Mouse (Mus musculus) ES-E14 (cell line): ENCODE measurements around the gene Klk5. TPM values are rescaled to one million over a fixed set of nuclear protein-coding genes. Genes with fewer than 3 reads are reported as not detected.

Experiments used
- DNase-seq: peaks from one replicate; pipeline ENCODE4 v3.0.0-alpha.2; 2013; ENCODE audit warnings: low read depth, low spot score
- H3K27ac ChIP-seq: 2 replicates; pipeline ENCODE4 v1.5.1; 2012; ENCODE audit warnings: low read depth, mild to moderate bottlenecking, low read length, moderate library complexity, mixed read lengths; ENCODE audit not compliant: poor library complexity, insufficient read depth, severe bottlenecking
- H3K36me3 ChIP-seq: 2 replicates; pipeline ENCODE4 v1.6.1; 2012; ENCODE audit warnings: mild to moderate bottlenecking, low read length, moderate library complexity, mixed read lengths; ENCODE audit not compliant: control insufficient read depth, poor library complexity, insufficient read depth, severe bottlenecking
- H3K4me1 ChIP-seq, 2 experiments: fragments of 150-350 bp in 1 of 2; sonication (generic) in 1 of 2; 2 replicates each; pipeline ENCODE4 v1.6.1; 2012; ENCODE audit warnings: low read length in 2 of 2, mild to moderate bottlenecking in 1 of 2, mixed read lengths in 1 of 2; ENCODE audit not compliant: control insufficient read depth in 2 of 2, insufficient read depth in 2 of 2, poor library complexity in 1 of 2
- H3K4me3 ChIP-seq, 2 experiments: fragments of 150-350 bp in 1 of 2; sonication (generic) in 1 of 2; 2 replicates each; pipeline ENCODE4 v1.5.1; 2012; ENCODE audit warnings: low read length in 2 of 2, low read depth in 1 of 2, mild to moderate bottlenecking in 1 of 2, mixed read lengths in 1 of 2; ENCODE audit not compliant: insufficient read depth in 1 of 2, poor library complexity in 1 of 2, severe bottlenecking in 1 of 2
- H3K9ac ChIP-seq: 2 replicates; pipeline ENCODE4 v1.6.1; 2012; ENCODE audit warnings: low read depth, mild to moderate bottlenecking, low read length, mixed read lengths; ENCODE audit not compliant: poor library complexity, insufficient read depth, severe bottlenecking
- H3K9me3 ChIP-seq: fragments of 150-350 bp; sonication (generic); 2 replicates; pipeline ENCODE4 v1.6.1; 2012; ENCODE audit warnings: low read depth, mild to moderate bottlenecking, low read length; ENCODE audit not compliant: control insufficient read depth, insufficient read depth
- CHD2 ChIP-seq: IDR thresholded peaks from 2 replicates; pipeline ENCODE4 v1.6.1; 2014; ENCODE audit warnings: mild to moderate bottlenecking, low read depth, low read length, inconsistent platforms
- HCFC1 ChIP-seq: IDR thresholded peaks from 2 replicates; pipeline ENCODE4 v1.6.1; 2012; ENCODE audit warnings: low read length, inconsistent platforms, borderline replicate concordance; ENCODE audit not compliant: insufficient read depth
- MAFK ChIP-seq: IDR thresholded peaks from 2 replicates; pipeline ENCODE4 v1.6.1; 2014; ENCODE audit warnings: mild to moderate bottlenecking, low read depth, low read length, inconsistent platforms; ENCODE audit not compliant: insufficient read depth
- ZC3H11A ChIP-seq: IDR thresholded peaks from 2 replicates; pipeline ENCODE4 v1.6.1; 2012; ENCODE audit warnings: low read depth, mild to moderate bottlenecking, inconsistent platforms, low read length, borderline replicate concordance
- ZNF384 ChIP-seq: IDR thresholded peaks from 2 replicates; pipeline ENCODE4 v1.6.1; 2012; ENCODE audit warnings: low read depth, low read length, inconsistent platforms
- in situ Hi-C, 2 experiments: fragments of 600-800 bp; cut with MboI; formaldehyde crosslinking; loops; one replicate each; pipeline ENCODE4 v1.15.1; 2025; ENCODE audit warnings: low sequenced_read_pairs in 2 of 2, inconsistent platforms in 1 of 2; ENCODE audit not compliant: unreplicated experiment in 2 of 2
- total RNA-seq: library from RNA; depleted of rRNA; stranded (reverse); fragments of 300-350 nt; gene quantifications from 2 replicates; pipeline ENCODE4 v1.2.3, GENCODE M21; 2012; rRNA removed

The Klk5 gene
- total RNA-seq, 1 experiment: not detected

- H3K9ac ChIP-seq: no peak overlapping the region
- no peak overlapping the region for H3K4me3 ChIP-seq
- TF ChIP-seq CHD2: no peak
- in situ Hi-C loops: loop anchor here (25.0 kb wide), 1 partner anchor 196 kb away; the partner anchor contains the start of gene Klk14 (in 2 of the 2)
- no peak overlapping the region for H3K27ac ChIP-seq
- H3K36me3 ChIP-seq: no peaks in the 10 kb centered on the region
- H3K9me3 ChIP-seq: no peaks in the 10 kb centered on the region
- DNase-seq: no peak
- peaks cover 0 to 8% of the 10 kb centered on the region in 2 experiments; a peak in 2 of 4 replicates for H3K4me1 ChIP-seq
These were observed 41.0 kb downstream of the Klk5 start for GRCm38 (mm10) chr7:43882811-43883210.

DNA sequence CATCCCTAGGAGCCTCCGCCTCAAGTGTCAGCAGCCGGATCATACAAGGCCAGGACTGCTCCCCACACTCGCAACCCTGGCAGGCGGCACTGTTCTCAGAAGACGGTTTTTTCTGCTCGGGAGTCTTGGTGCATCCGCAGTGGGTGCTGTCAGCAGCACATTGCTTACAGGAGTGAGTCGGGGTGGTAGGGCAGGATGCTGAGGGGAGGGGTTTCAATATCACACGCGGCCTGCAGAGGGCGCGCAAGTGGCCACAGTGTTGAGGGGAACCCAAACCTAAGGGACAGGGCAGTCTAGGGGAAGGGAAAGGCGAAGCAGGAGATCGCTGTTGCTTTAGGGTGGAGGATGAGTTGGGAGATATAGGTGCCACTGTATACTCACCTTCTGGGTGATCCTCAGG lies 41.8 kb downstream of the Klk5 start:
- no peak for TF ChIP-seq CHD2
- TF ChIP-seq HCFC1: no peak
- TF ChIP-seq ZC3H11A: no peak
- TF ChIP-seq MAFK: no peak
- TF ChIP-seq ZNF384: no peak
- no peaks in the 10 kb centered on the region for H3K36me3 ChIP-seq
- DNase-seq: peak; percentile 57
- no peak overlapping the region for H3K4me3 ChIP-seq
- in situ Hi-C loops: loop anchor here (25.0 kb wide), 1 partner anchor 196 kb away; the partner anchor contains the start of gene Klk14 (in 2 of the 2)
- H3K4me1 ChIP-seq: peaks cover 0 to 8% of the 10 kb centered on the region in 2 experiments; a peak in 2 of 4 replicates
- no peaks in the 10 kb centered on the region for H3K9me3 ChIP-seq
- no peak overlapping the region for H3K9ac ChIP-seq
- H3K27ac ChIP-seq: no peak overlapping the region

DNA sequence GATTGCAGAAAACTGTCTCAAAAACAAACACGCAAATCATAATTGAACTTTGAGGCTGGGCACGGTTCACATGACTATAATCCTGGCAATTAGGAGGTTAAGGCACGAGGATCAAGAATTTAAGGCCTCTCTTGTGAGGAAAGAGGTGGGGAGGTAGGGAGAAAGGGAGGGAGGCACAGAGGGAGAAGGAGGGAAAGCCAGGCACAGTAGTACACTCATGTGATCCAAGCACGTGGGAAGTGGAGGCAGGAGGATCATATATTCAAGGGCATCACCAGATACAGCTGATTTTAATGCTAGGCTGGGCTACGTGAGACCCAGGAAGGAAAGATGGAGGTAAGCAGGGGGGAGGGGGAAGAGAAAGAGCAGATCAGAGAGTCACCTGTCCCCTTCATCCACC lies 49.6 kb downstream of the Klk5 start:
- in situ Hi-C loops: loop anchor here (25.0 kb wide), 1 partner anchor 204 kb away; the partner anchor contains the start of gene Klk14 (in 2 of the 2)
- H3K36me3 ChIP-seq: no peaks in the 10 kb centered on the region
- H3K27ac ChIP-seq: no peak overlapping the region
- no peak for DNase-seq
- no peak overlapping the region for H3K4me3 ChIP-seq
- H3K9me3 ChIP-seq: no peaks in the 10 kb centered on the region
- no peak overlapping the region for H3K9ac ChIP-seq
- TF ChIP-seq HCFC1: no peak
- TF ChIP-seq ZC3H11A: no peak
- TF ChIP-seq MAFK: no peak
- TF ChIP-seq ZNF384: no peak
- TF ChIP-seq CHD2: no peak
- no peaks in the 10 kb centered on the region for H3K4me1 ChIP-seq

- H3K4me1 ChIP-seq: no peaks in the 10 kb centered on the region
- no peak overlapping the region for H3K9ac ChIP-seq
- H3K27ac ChIP-seq: no peak overlapping the region
- H3K4me3 ChIP-seq: no peak overlapping the region
- DNase-seq: no peak
- TF ChIP-seq HCFC1: no peak
- in situ Hi-C loops: loop anchor here (25.0 kb wide), 1 partner anchor 204 kb away; the partner anchor contains the start of gene Klk14 (in 2 of the 2)
- H3K9me3 ChIP-seq: no peaks in the 10 kb centered on the region
- no peaks in the 10 kb centered on the region for H3K36me3 ChIP-seq
These were observed 50.0 kb downstream of the Klk5 start for GRCm38 (mm10) chr7:43891788-43892187.

GRCm38 (mm10) chr7:43894836-43895235 lies 53.1 kb downstream of the Klk5 start:
- DNase-seq: peak; percentile 96
- in situ Hi-C loops: loop anchor here (25.0 kb wide), 1 partner anchor 208 kb away; the partner anchor contains the start of gene Klk14 (in 2 of the 2)
- no peaks in the 10 kb centered on the region for H3K4me1 ChIP-seq
- TF ChIP-seq ZNF384 (no peak), HCFC1 (no peak), ZC3H11A (peak; percentile 58; the same call in 1 of the 2 replicates), MAFK (no peak), CHD2 (no peak)
- H3K4me3 ChIP-seq: no peak overlapping the region
- H3K9me3 ChIP-seq: no peaks in the 10 kb centered on the region
- H3K27ac ChIP-seq: no peak overlapping the region
- no peak overlapping the region for H3K9ac ChIP-seq
- no peaks in the 10 kb centered on the region for H3K36me3 ChIP-seq

Other genes with a start within 250 kb of the Klk5 start
- 13.0 and 17.7 TPM in 2 replicates for gene Zfp819, start 234.8 kb upstream of the Klk5 start, total RNA-seq
- gene Ceacam18, start 207.3 kb upstream of the Klk5 start, total RNA-seq: 0.11 TPM in 1 of 2 replicates, not detected in the other
- not detected in 2 replicates for gene Siglece, start 181.8 kb upstream of the Klk5 start, total RNA-seq
- 9.6 and 10.0 TPM in 2 replicates for gene Ctu1, start 170.0 kb upstream of the Klk5 start, total RNA-seq
- 0.18 TPM in 1 of 2 replicates, not detected in the other for gene Klk14, start 151.6 kb upstream of the Klk5 start, total RNA-seq
- 0.36 and 1.5 TPM in 2 replicates for gene Klk13, start 129.4 kb upstream of the Klk5 start, total RNA-seq
- not detected in 2 replicates for gene Klk12, start 73.1 kb upstream of the Klk5 start, total RNA-seq
- gene Klk11, start 67.4 kb upstream of the Klk5 start, total RNA-seq: 1.7 and 2.4 TPM in 2 replicates
- 4.4 TPM in 2 replicates for gene Klk10, start 60.9 kb upstream of the Klk5 start, total RNA-seq
- gene Klk9, start 50.1 kb upstream of the Klk5 start, total RNA-seq: 0.13 TPM in 1 of 2 replicates, not detected in the other
- 24.9 and 63.7 TPM in 2 replicates for gene Klk8, start 44.4 kb upstream of the Klk5 start, total RNA-seq
- gene Klk7, start 30.7 kb upstream of the Klk5 start, total RNA-seq: 0.16 and 0.49 TPM in 2 replicates
- 0.21 and 0.54 TPM in 2 replicates for gene Klk6, start 17.5 kb upstream of the Klk5 start, total RNA-seq
- not detected in 2 replicates for gene Klk4, start 39.2 kb downstream of the Klk5 start, total RNA-seq
- not detected in 2 replicates for gene Klk15, start 91.8 kb downstream of the Klk5 start, total RNA-seq
- gene Klk1b8, start 108.7 kb downstream of the Klk5 start, total RNA-seq: not detected in 2 replicates
- not detected in 2 replicates for gene Klk1b1, start 124.8 kb downstream of the Klk5 start, total RNA-seq
- not detected in 2 replicates for gene Klk1b9, start 134.1 kb downstream of the Klk5 start, total RNA-seq
- not detected in 2 replicates for gene Klk1b11, start 153.9 kb downstream of the Klk5 start, total RNA-seq
- not detected in 2 replicates for gene Klk1b26, start 170.2 kb downstream of the Klk5 start, total RNA-seq
- not detected in 2 replicates for gene Klk1b27, start 210.3 kb downstream of the Klk5 start, total RNA-seq